Mouse (Mus musculus) lung, embryonic 15.5 days (tissue): ENCODE data around the gene 4930470P17Rik. TPM values are rescaled to one million over a fixed set of nuclear protein-coding genes. Genes with fewer than 3 reads are reported as not detected.
"Not testable (repeated sequence)": the region's sequence is repeated elsewhere in the genome, so short reads cannot be mapped to it uniquely, and the experiment has no call there.

ENCODE experiments used
- ATAC-seq: fragments of 200-750 bp; cut with Nextera tagmentation; 2 replicates; pipeline ENCODE4 v1.8.0; 2017; ENCODE audit warnings: moderate number of reproducible peaks, borderline replicate concordance; ENCODE audit not compliant: low FRiP score, low TSS enrichment; ENCODE audit errors: extremely low read depth
- H3K27ac ChIP-seq: fragments of 300-500 bp; sonication (generic); 2 replicates; pipeline ENCODE4 v1.5.1; 2015; ENCODE audit warnings: moderate library complexity, mild to moderate bottlenecking, inconsistent platforms
- H3K27me3 ChIP-seq: fragments of 300-500 bp; sonication (generic); 2 replicates; pipeline ENCODE4 v1.6.1; 2015; ENCODE audit warnings: inconsistent platforms
- H3K36me3 ChIP-seq: fragments of 300-500 bp; sonication (generic); 2 replicates; pipeline ENCODE4 v1.6.1; 2015; ENCODE audit warnings: inconsistent platforms
- H3K4me1 ChIP-seq: fragments of 300-500 bp; sonication (generic); 2 replicates; pipeline ENCODE4 v1.6.1; 2015; ENCODE audit warnings: inconsistent platforms
- H3K4me2 ChIP-seq: fragments of 300-500 bp; sonication (generic); 2 replicates; pipeline ENCODE4 v1.6.1; 2015; ENCODE audit warnings: inconsistent platforms, mild to moderate bottlenecking, moderate library complexity
- H3K4me3 ChIP-seq: fragments of 300-500 bp; sonication (generic); 2 replicates; pipeline ENCODE4 v1.5.1; 2015; ENCODE audit warnings: mild to moderate bottlenecking, inconsistent platforms
- H3K9ac ChIP-seq: fragments of 300-500 bp; sonication (generic); 2 replicates; pipeline ENCODE4 v1.6.1; 2015; ENCODE audit warnings: inconsistent platforms
- H3K9me3 ChIP-seq: fragments of 300-500 bp; sonication (generic); 2 replicates; pipeline ENCODE4 v1.6.1; 2016; ENCODE audit warnings: inconsistent platforms
- WGBS: fragments of 180-500 bp; shearing (Covaris S2); methylation state at CpG from one replicate; pipeline ENCODE4 v1.1.7; 2015; 5-methylcytosine and 5-hydroxymethylcytosine counted together
- polyA plus RNA-seq: library from polyadenylated mRNA; unstranded; fragments of >200 nt; fragmentation: Nextera tagmentation; extraction: Ambion mirVana; gene quantifications from 2 replicates; pipeline ENCODE4 v1.2.1, GENCODE M21; 2015

4930470P17Rik gene
- polyA plus RNA-seq, 1 experiment from 2014 or later = not detected

- not testable (repeated sequence) for H3K9ac ChIP-seq, ATAC-seq, H3K27ac ChIP-seq, H3K4me1 ChIP-seq, H3K27me3 ChIP-seq, H3K36me3 ChIP-seq, H3K9me3 ChIP-seq, H3K4me2 ChIP-seq, H3K4me3 ChIP-seq
- 42% methylated on average over 1 of the region's 1 CpGs for WGBS
These were observed 22.5 kb upstream of the 4930470P17Rik start for GRCm38 (mm10) chr2:170624201-170624880.

- no peaks in the 10 kb centered on the region for H3K4me1 ChIP-seq
- no peak for ATAC-seq
- 76% methylated on average over 13 of the region's 13 CpGs for WGBS
- no peaks in the 10 kb centered on the region for H3K9me3 ChIP-seq
- no peak overlapping the region for H3K4me3 ChIP-seq
- H3K27ac ChIP-seq = no peak overlapping the region
- no peaks in the 10 kb centered on the region for H3K36me3 ChIP-seq
- no peak overlapping the region for H3K4me2 ChIP-seq
- H3K9ac ChIP-seq = no peak overlapping the region
- no peaks in the 10 kb centered on the region for H3K27me3 ChIP-seq
These were observed 21.2 kb upstream of the 4930470P17Rik start for GRCm38 (mm10) chr2:170622985-170623384.

GRCm38 (mm10) chr2:170618862-170619492 is 17.2 kb upstream of the 4930470P17Rik start:
- Histone ChIP-seq H3K36me3 (no peaks in the 10 kb centered on the region), H3K27me3 (no peaks in the 10 kb centered on the region), H3K4me2 (no peak overlapping the region), H3K4me3 (no peak overlapping the region), H3K9ac (no peak overlapping the region), H3K27ac (no peak overlapping the region), H3K9me3 (no peaks in the 10 kb centered on the region), H3K4me1 (no peaks in the 10 kb centered on the region)
- 82% methylated on average over 12 of the region's 12 CpGs for WGBS
- no peak for ATAC-seq

GRCm38 (mm10) chr2:170611794-170612193 is 10.0 kb upstream of the 4930470P17Rik start:
- H3K36me3 ChIP-seq, H3K27ac ChIP-seq, H3K9ac ChIP-seq, H3K4me1 ChIP-seq, H3K27me3 ChIP-seq, H3K4me2 ChIP-seq, H3K9me3 ChIP-seq, ATAC-seq, H3K4me3 ChIP-seq: not testable (repeated sequence)
- 74% methylated on average over 5 of the region's 5 CpGs for WGBS

- Histone ChIP-seq H3K9ac (no peak overlapping the region), H3K36me3 (no peaks in the 10 kb centered on the region), H3K27me3 (no peaks in the 10 kb centered on the region), H3K4me2 (no peak overlapping the region), H3K4me1 (no peaks in the 10 kb centered on the region), H3K27ac (no peak overlapping the region), H3K9me3 (no peaks in the 10 kb centered on the region), H3K4me3 (no peak overlapping the region)
- no peak for ATAC-seq
- WGBS = 75% methylated on average over 5 of the region's 5 CpGs
These were observed 646 bp downstream of the 4930470P17Rik start for GRCm38 (mm10) chr2:170601171-170601570.

GRCm38 (mm10) chr2:170597586-170597985 is 4.2 kb downstream of the 4930470P17Rik start:
- Histone ChIP-seq H3K4me1 (no peaks in the 10 kb centered on the region), H3K9me3 (no peaks in the 10 kb centered on the region), H3K36me3 (no peaks in the 10 kb centered on the region), H3K4me3 (no peak overlapping the region), H3K4me2 (no peak overlapping the region), H3K9ac (no peak overlapping the region), H3K27me3 (no peaks in the 10 kb centered on the region), H3K27ac (no peak overlapping the region)
- WGBS = 17% methylated on average over 2 of the region's 2 CpGs
- no peak for ATAC-seq

GRCm38 (mm10) chr2:170596726-170597125 is 5.1 kb downstream of the 4930470P17Rik start:
- no peaks in the 10 kb centered on the region for H3K36me3 ChIP-seq
- no peaks in the 10 kb centered on the region for H3K9me3 ChIP-seq
- no peak overlapping the region for H3K4me2 ChIP-seq
- no peaks in the 10 kb centered on the region for H3K4me1 ChIP-seq
- H3K9ac ChIP-seq = no peak overlapping the region
- no peak overlapping the region for H3K4me3 ChIP-seq
- no peak for ATAC-seq
- H3K27ac ChIP-seq = no peak overlapping the region
- 0% methylated on average over 1 of the region's 1 CpGs for WGBS
- H3K27me3 ChIP-seq = no peaks in the 10 kb centered on the region

GRCm38 (mm10) chr2:170592161-170592560 is 9.7 kb downstream of the 4930470P17Rik start:
- no peak overlapping the region for H3K4me2 ChIP-seq
- no peak for ATAC-seq
- 84% methylated on average over 6 of the region's 6 CpGs for WGBS

GRCm38 (mm10) chr2:170588369-170588900 is 13.4 kb downstream of the 4930470P17Rik start:
- no peak for ATAC-seq
- Histone ChIP-seq H3K9ac (no peak overlapping the region), H3K4me2 (no peak overlapping the region), H3K9me3 (no peaks in the 10 kb centered on the region), H3K27ac (no peak overlapping the region), H3K4me1 (no peaks in the 10 kb centered on the region), H3K4me3 (no peak overlapping the region), H3K36me3 (no peaks in the 10 kb centered on the region), H3K27me3 (no peaks in the 10 kb centered on the region)
- 69% methylated on average over 9 of the region's 9 CpGs for WGBS

More at GRCm38 (mm10) chr2:170592161-170592560, 9.7 kb downstream of the 4930470P17Rik start:
- H3K4me3 ChIP-seq = no peak overlapping the region
- H3K9ac ChIP-seq = no peak overlapping the region
- no peaks in the 10 kb centered on the region for H3K4me1 ChIP-seq
- H3K27ac ChIP-seq = no peak overlapping the region
- no peaks in the 10 kb centered on the region for H3K27me3 ChIP-seq
- no peaks in the 10 kb centered on the region for H3K36me3 ChIP-seq
- H3K9me3 ChIP-seq = no peaks in the 10 kb centered on the region

- ATAC-seq = no peak
- WGBS = 95% methylated on average over 13 of the region's 13 CpGs
- H3K9ac ChIP-seq = no peak overlapping the region
- H3K4me3 ChIP-seq = no peak overlapping the region
- no peaks in the 10 kb centered on the region for H3K9me3 ChIP-seq
- H3K27me3 ChIP-seq = no peaks in the 10 kb centered on the region
- no peaks in the 10 kb centered on the region for H3K4me1 ChIP-seq
- no peak overlapping the region for H3K27ac ChIP-seq
- H3K4me2 ChIP-seq = no peak overlapping the region
- no peaks in the 10 kb centered on the region for H3K36me3 ChIP-seq
These were observed 17.1 kb downstream of the 4930470P17Rik start for GRCm38 (mm10) chr2:170584678-170585077.

- H3K9ac ChIP-seq = no peak overlapping the region
- H3K4me1 ChIP-seq = no peaks in the 10 kb centered on the region
- H3K4me2 ChIP-seq = no peak overlapping the region
- no peak overlapping the region for H3K4me3 ChIP-seq
- no peaks in the 10 kb centered on the region for H3K27me3 ChIP-seq
- H3K36me3 ChIP-seq = no peaks in the 10 kb centered on the region
- no peak overlapping the region for H3K27ac ChIP-seq
- no peaks in the 10 kb centered on the region for H3K9me3 ChIP-seq
- no peak for ATAC-seq
- 57% methylated on average over 10 of the region's 10 CpGs for WGBS
These were observed 22.3 kb downstream of the 4930470P17Rik start for GRCm38 (mm10) chr2:170579551-170579950.

- 58% methylated on average over 5 of the region's 5 CpGs for WGBS
- no peak overlapping the region for H3K4me3 ChIP-seq
- H3K4me2 ChIP-seq = no peak overlapping the region
- no peaks in the 10 kb centered on the region for H3K4me1 ChIP-seq
- H3K27ac ChIP-seq = no peak overlapping the region
- no peak for ATAC-seq
- H3K36me3 ChIP-seq = no peaks in the 10 kb centered on the region
- no peak overlapping the region for H3K9ac ChIP-seq
- no peaks in the 10 kb centered on the region for H3K9me3 ChIP-seq
- no peaks in the 10 kb centered on the region for H3K27me3 ChIP-seq
These were observed 23.2 kb downstream of the 4930470P17Rik start for GRCm38 (mm10) chr2:170578588-170578987.
